ENCODE assay signal across 11 mouse cellular contexts in genomic region chr19:57103360-57103958, GRCm38 (mm10).
DNase-seq lines count a peak whose midpoint lies in the region; ATAC-seq and TF ChIP-seq lines count a peak whose summit lies in the region.
"Had no signal": no experiment of that assay in that cellular context is flagged by ENCODE, and none has a peak within 500 bp of the region (broad histone marks: within the 10 kb centered on the region; RNA-seq: fewer than 3 reads in every experiment).

No protein-coding gene starts in this region.

- H3K9ac ChIP-seq in heart, adult 2 months (ENCODE audit: low read depth, low read length) = no peak overlapping the region
- H3K9ac ChIP-seq in liver, embryonic 13.5 days = no peak overlapping the region
- H3K9ac ChIP-seq in embryonic facial prominence, embryonic 12.5 days = no peak overlapping the region
- no peak overlapping the region for H3K9ac ChIP-seq in neural tube, embryonic 14.5 days (replicated peaks; ENCODE audit: low read depth, low read length)
- H3K9ac ChIP-seq: liver, embryonic 14.5 days had no signal

- peak in 1 of 2 experiments; percentile 19 for DNase-seq in heart, adult 2 months
- DNase-seq in heart, adult 8-10 months (ENCODE audit: low spot score) = no peak
- DNase-seq in liver, embryonic 13.5 days = no peak
- DNase-seq in liver = no peak
- no peak for DNase-seq in spleen, postnatal 4 days (ENCODE audit: low spot score in 2 of 2)
- no peak for DNase-seq in natural killer cell, adult 2 months (ENCODE audit: low spot score in 2 of 2)
- DNase-seq: adrenal gland, adult 8-10 months; kidney, adult 2 months had no signal

- peak overlapping the region; percentile 78 for H3K27ac ChIP-seq in heart, adult 2 months
- H3K27ac ChIP-seq in liver, embryonic 13.5 days = peak overlapping the region; percentile 47; the same call in 1 of the 2 replicates
- peak overlapping the region; percentile 72 for H3K27ac ChIP-seq in embryonic facial prominence, embryonic 12.5 days
- H3K27ac ChIP-seq in neural tube, embryonic 14.5 days (ENCODE audit: low read depth, low read length) = 0 out of 2 replicates have a peak overlapping the region, but pooled peaks have one; percentile 34
- H3K27ac ChIP-seq: liver, embryonic 14.5 days had no signal

- intact Hi-C loops in heart, adult 2 months (cut with DNase I) = no loop called here

- H3K27me3 ChIP-seq in heart, adult 2 months (ENCODE audit: control insufficient read depth, insufficient read depth, low read length) = no peaks in the 10 kb centered on the region
- no peaks in the 10 kb centered on the region for H3K27me3 ChIP-seq in liver, embryonic 13.5 days
- no peaks in the 10 kb centered on the region for H3K27me3 ChIP-seq in embryonic facial prominence, embryonic 12.5 days
- H3K27me3 ChIP-seq in neural tube, embryonic 14.5 days (ENCODE audit: control insufficient read depth, insufficient read depth, low read length) = no peaks in the 10 kb centered on the region

- ATAC-seq in liver, embryonic 13.5 days (ENCODE audit: low read depth) = no peak
- ATAC-seq in embryonic facial prominence, embryonic 12.5 days (ENCODE audit: insufficient number of reproducible peaks, insufficient read depth, low FRiP score, low TSS enrichment) = no peak
- no peak for ATAC-seq in neural tube, embryonic 14.5 days (ENCODE audit: low read depth)

- no peak for TF ChIP-seq POLR2A in heart, adult 2 months (IDR thresholded peaks at IDR 0.05; ENCODE audit: insufficient read depth, low read depth, low read length)

- H3K4me3 ChIP-seq in heart, adult 2 months = no peak overlapping the region
- H3K4me3 ChIP-seq in liver, embryonic 13.5 days (replicated peaks) = no peak overlapping the region
- H3K4me3 ChIP-seq in embryonic facial prominence, embryonic 12.5 days = no peak overlapping the region
- no peak overlapping the region for H3K4me3 ChIP-seq in neural tube, embryonic 14.5 days (ENCODE audit: low read depth, low read length)

- 29% methylated on average over 4 of the region's 4 CpGs for WGBS in heart, adult 2 months
- WGBS in liver, embryonic 13.5 days (ENCODE audit: insufficient replicate concordance) = 69% methylated on average over 4 of the region's 4 CpGs
- 22% methylated on average over 4 of the region's 4 CpGs for WGBS in embryonic facial prominence, embryonic 12.5 days
- WGBS in neural tube, embryonic 14.5 days = 49% methylated on average over 4 of the region's 4 CpGs

- H3K79me2 ChIP-seq in heart, adult 2 months (replicated peaks; ENCODE audit: control insufficient read depth, insufficient read depth, low read length) = no peaks in the 10 kb centered on the region; the same call in 1 of the 2 replicates

- no peaks in the 10 kb centered on the region for H3K9me3 ChIP-seq in liver, embryonic 13.5 days (replicated peaks)
- no peaks in the 10 kb centered on the region for H3K9me3 ChIP-seq in embryonic facial prominence, embryonic 12.5 days
- H3K9me3 ChIP-seq in neural tube, embryonic 14.5 days (ENCODE audit: control insufficient read depth, low read length) = no peaks in the 10 kb centered on the region

- H3K4me1 ChIP-seq in heart, adult 2 months (ENCODE audit: control insufficient read depth, insufficient read depth, low read length) = peaks cover 44% of the 10 kb centered on the region
- peaks cover 10% of the 10 kb centered on the region; the same call in 1 of the 2 replicates for H3K4me1 ChIP-seq in liver, embryonic 13.5 days (replicated peaks)
- peaks cover 46% of the 10 kb centered on the region for H3K4me1 ChIP-seq in embryonic facial prominence, embryonic 12.5 days
- H3K4me1 ChIP-seq in neural tube, embryonic 14.5 days (ENCODE audit: control insufficient read depth, insufficient read depth, low read length) = no peaks in the 10 kb centered on the region

- peaks cover 60% of the 10 kb centered on the region for H3K36me3 ChIP-seq in heart, adult 2 months (ENCODE audit: control insufficient read depth, insufficient read depth, low read length)
- no peaks in the 10 kb centered on the region for H3K36me3 ChIP-seq in liver, embryonic 13.5 days
- no peaks in the 10 kb centered on the region for H3K36me3 ChIP-seq in embryonic facial prominence, embryonic 12.5 days
- no peaks in the 10 kb centered on the region for H3K36me3 ChIP-seq in neural tube, embryonic 14.5 days (ENCODE audit: control insufficient read depth, insufficient read depth, low read length)

- TF ChIP-seq EP300 in heart, adult 2 months (IDR thresholded peaks at IDR 0.05; ENCODE audit: insufficient read depth, low read depth, low read length) = no peak

- no peak for TF ChIP-seq CTCF in heart, adult 2 months (IDR thresholded peaks at IDR 0.05)

- no peak overlapping the region for H3K4me2 ChIP-seq in liver, embryonic 13.5 days
- H3K4me2 ChIP-seq in embryonic facial prominence, embryonic 12.5 days (replicated peaks) = no peak overlapping the region
- no peak overlapping the region for H3K4me2 ChIP-seq in neural tube, embryonic 14.5 days (ENCODE audit: low read depth, low read length)
